Mouse (Mus musculus) limb, embryonic 14.5 days (tissue): Measurements from ENCODE around the gene Ifnab. TPM values are rescaled to one million over a fixed set of nuclear protein-coding genes. Genes with fewer than 3 reads are reported as not detected.

Experiments used
- ATAC-seq: fragments of 200-750 bp; cut with Nextera tagmentation; 2 replicates; pipeline ENCODE4 v1.8.0; 2017; ENCODE audit warnings: low read depth, moderate number of reproducible peaks, moderate TSS enrichment; ENCODE audit not compliant: low FRiP score
- DNase-seq: peaks from one replicate; pipeline ENCODE4 v3.0.0-alpha.2; 2015; ENCODE audit warnings: low spot score
- H3K27ac ChIP-seq: fragments of 300-500 bp; sonication (generic); replicated peaks from 2 replicates; pipeline ENCODE4 v1.5.1; 2014; ENCODE audit warnings: low read depth, mild to moderate bottlenecking, low read length, moderate library complexity, mixed read lengths
- H3K27me3 ChIP-seq: fragments of 300-500 bp; sonication (generic); 2 replicates; pipeline ENCODE4 v1.6.1; 2014; ENCODE audit warnings: low read length, mixed read lengths; ENCODE audit not compliant: control insufficient read depth, insufficient read depth
- H3K36me3 ChIP-seq: fragments of 300-500 bp; sonication (generic); 2 replicates; pipeline ENCODE4 v1.6.1; 2014; ENCODE audit warnings: mild to moderate bottlenecking, low read length, moderate library complexity, mixed read lengths; ENCODE audit not compliant: control insufficient read depth, insufficient read depth
- H3K4me1 ChIP-seq: fragments of 300-500 bp; sonication (generic); 2 replicates; pipeline ENCODE4 v1.6.1; 2014; ENCODE audit warnings: antibody characterized with exemption, low read length, mixed read lengths; ENCODE audit not compliant: control insufficient read depth, insufficient read depth
- H3K4me2 ChIP-seq: fragments of 300-500 bp; sonication (generic); replicated peaks from 2 replicates; pipeline ENCODE4 v1.6.1; 2014; ENCODE audit warnings: low read depth, mild to moderate bottlenecking, low read length, moderate library complexity; ENCODE audit not compliant: severe bottlenecking
- H3K4me3 ChIP-seq: fragments of 300-500 bp; sonication (generic); replicated peaks from 2 replicates; pipeline ENCODE4 v1.5.1; 2014; ENCODE audit warnings: low read length
- H3K9ac ChIP-seq: fragments of 300-500 bp; sonication (generic); 2 replicates; pipeline ENCODE4 v1.6.1; 2014; ENCODE audit warnings: mild to moderate bottlenecking, low read depth, low read length, moderate library complexity; ENCODE audit not compliant: severe bottlenecking
- H3K9me3 ChIP-seq: fragments of 300-500 bp; sonication (generic); 2 replicates; pipeline ENCODE4 v1.6.1; 2016; ENCODE audit warnings: low read length; ENCODE audit not compliant: control insufficient read depth
- POLR2A ChIP-seq: fragments of 200-500 bp; IDR thresholded peaks from 2 replicates; pipeline ENCODE4 v1.8.0; 2012; ENCODE audit warnings: inconsistent platforms, mild to moderate bottlenecking, moderate library complexity, borderline replicate concordance; ENCODE audit not compliant: insufficient read depth, insufficient read length; ENCODE audit errors: extremely low read depth
- WGBS: fragments of 180-500 bp; shearing (Covaris S2); extraction: QIAGEN DNeasy Blood & Tissue Kit; methylation state at CpG from one replicate; pipeline ENCODE4 v1.1.7; 2014; 5-methylcytosine and 5-hydroxymethylcytosine counted together
- polyA plus RNA-seq, 2 experiments: library from polyadenylated mRNA; depleted of rRNA in 1 of 2; stranded (reverse) in 1 of 2; unstranded in 1 of 2; fragments of >200 nt; fragmentation: Nextera tagmentation in 1 of 2; extraction: Ambion mirVana in 1 of 2; gene quantifications; 2 replicates each; pipeline versions ENCODE4 v1.2.1 to v1.2.3; 2012 to 2014

Ifnab gene
- polyA plus RNA-seq, 2 experiments, result not detected

DNA sequence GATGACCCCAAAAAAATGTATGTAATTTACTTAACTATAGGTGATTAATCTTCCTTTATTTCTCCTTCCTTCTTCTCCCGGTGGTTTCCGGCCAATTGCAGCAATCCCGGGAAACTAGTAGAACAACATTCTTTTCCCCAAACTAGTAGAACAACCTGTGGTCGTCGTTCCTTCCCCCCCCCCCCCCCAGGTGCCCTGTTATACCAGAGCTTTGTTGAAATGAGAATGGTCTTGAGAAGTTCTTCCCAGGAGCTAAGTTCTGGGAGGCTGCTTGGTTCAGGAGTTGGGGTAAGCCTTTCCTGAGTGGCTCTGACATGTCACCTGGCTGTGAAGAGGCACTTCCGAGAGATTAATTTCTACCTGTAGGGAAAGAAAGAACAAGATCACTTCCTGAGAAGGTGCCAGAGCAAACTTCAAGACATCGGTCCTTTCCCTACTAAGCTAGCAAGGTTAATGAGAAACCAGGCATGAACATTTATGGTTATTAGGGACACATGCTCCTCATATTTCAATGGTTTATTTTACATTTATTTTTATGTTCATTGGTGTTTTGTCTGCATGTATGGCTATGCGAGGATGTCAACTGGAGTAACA, 32.4 kb upstream of the Ifnab start:
- ATAC-seq (no peak), DNase-seq (no peak)
- Histone ChIP-seq H3K9ac (no peak overlapping the region), H3K36me3 (peaks cover 18% of the 10 kb centered on the region), H3K4me3 (no peak overlapping the region), H3K27ac (no peak overlapping the region), H3K4me1 (peaks cover 16% of the 10 kb centered on the region), H3K27me3 (no peaks in the 10 kb centered on the region), H3K9me3 (no peaks in the 10 kb centered on the region), H3K4me2 (no peak overlapping the region)
- no peak for TF ChIP-seq POLR2A
- WGBS, result 48% methylated on average over 8 of the region's 8 CpGs

- no peaks in the 10 kb centered on the region for H3K9me3 ChIP-seq
- peak within 1 kb of the TSS; percentile 98 for H3K27ac ChIP-seq
- DNase-seq (peak; percentile 97), ATAC-seq (peak; percentile 98)
- peaks cover 23% of the 10 kb centered on the region for H3K4me1 ChIP-seq
- H3K4me3 ChIP-seq, result peak within 1 kb of the TSS; percentile 98
- peak; percentile 64; the same call in 1 of the 2 replicates for TF ChIP-seq POLR2A
- peak within 1 kb of the TSS; percentile 99 for H3K9ac ChIP-seq
- H3K4me2 ChIP-seq, result peak within 1 kb of the TSS; percentile 89
- no peaks in the 10 kb centered on the region for H3K27me3 ChIP-seq
- H3K36me3 ChIP-seq, result peaks cover 26% of the 10 kb centered on the region
- 2% methylated on average over 66 of the region's 82 CpGs for WGBS
Observed at GRCm38 (mm10) chr4:88721791-88722721, 30.9 kb upstream of the Ifnab start, which contains the start of the genes Gm26566 and Klhl9. Gene Gm26566 (plus strand): TSS chr4:88721805. Gene Klhl9 (minus strand): TSS chr4:88722465.

DNA sequence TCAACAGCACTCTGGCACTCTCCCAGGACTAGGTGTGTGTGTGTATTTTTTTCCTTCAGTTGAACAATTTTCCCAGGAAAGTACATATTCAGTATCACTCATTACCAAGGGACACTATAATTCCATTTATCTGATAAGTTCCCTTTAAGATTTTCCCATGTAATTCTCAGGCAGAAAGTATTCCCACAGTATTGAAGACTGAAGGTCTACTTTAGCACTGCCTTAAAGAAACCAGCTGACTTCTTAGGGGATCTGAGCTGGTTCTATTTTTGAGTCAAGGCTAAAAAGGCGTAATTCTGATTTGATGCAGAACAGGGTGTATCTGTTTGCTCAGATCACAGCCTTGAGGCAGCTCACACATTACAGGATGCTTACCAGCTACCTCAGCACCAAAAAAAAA, 27.6 kb upstream of the Ifnab start:
- DNase-seq (no peak), ATAC-seq (no peak)
- 41% methylated on average over 1 of the region's 1 CpGs for WGBS
- Histone ChIP-seq H3K27me3 (no peaks in the 10 kb centered on the region), H3K27ac (no peak overlapping the region), H3K4me3 (peak overlapping the region; percentile 30), H3K36me3 (peaks cover 53% of the 10 kb centered on the region), H3K4me1 (peaks cover 23% of the 10 kb centered on the region), H3K9ac (0 out of 2 replicates have a peak overlapping the region, but pooled peaks have one; percentile 7), H3K4me2 (peak overlapping the region; percentile 57), H3K9me3 (no peaks in the 10 kb centered on the region)
- TF ChIP-seq POLR2A, result no peak

GRCm38 (mm10) chr4:88715059-88715458, 23.9 kb upstream of the Ifnab start:
- ATAC-seq (no peak), DNase-seq (peak; percentile 9)
- peaks cover 14% of the 10 kb centered on the region for H3K4me1 ChIP-seq
- H3K4me2 ChIP-seq, result no peak overlapping the region
- no peaks in the 10 kb centered on the region for H3K9me3 ChIP-seq
- no peak overlapping the region for H3K27ac ChIP-seq
- peaks cover 50% of the 10 kb centered on the region for H3K36me3 ChIP-seq
- H3K27me3 ChIP-seq, result no peaks in the 10 kb centered on the region
- H3K9ac ChIP-seq, result no peak overlapping the region
- no peak for TF ChIP-seq POLR2A
- no peak overlapping the region for H3K4me3 ChIP-seq

DNA sequence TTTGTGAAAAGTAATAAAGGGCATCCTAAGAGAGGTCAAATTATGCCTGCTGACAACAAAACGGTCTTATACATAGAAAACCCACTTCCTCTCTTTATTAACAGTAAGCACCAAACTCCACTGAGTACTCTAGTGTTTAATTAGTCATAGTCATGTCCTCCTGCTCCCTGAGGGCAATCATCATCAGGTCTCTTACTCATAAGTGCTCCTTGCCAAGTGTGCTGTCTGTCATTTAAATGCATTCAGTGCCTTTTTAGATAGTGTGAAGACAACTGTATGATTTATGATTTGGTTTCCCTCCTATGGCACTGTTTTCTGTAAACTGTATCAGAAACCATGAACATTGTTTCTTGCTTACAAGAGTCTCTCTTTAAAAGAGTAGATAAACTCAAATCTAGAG, 23.1 kb upstream of the Ifnab start:
- DNase-seq (peak; percentile 4), ATAC-seq (no peak)
- 72% methylated on average over 1 of the region's 1 CpGs for WGBS
- H3K4me1 ChIP-seq, result peaks cover 12% of the 10 kb centered on the region; the same call in 1 of the 2 replicates
- H3K36me3 ChIP-seq, result peaks cover 48% of the 10 kb centered on the region
- no peak for TF ChIP-seq POLR2A
- H3K27me3 ChIP-seq, result no peaks in the 10 kb centered on the region
- no peak overlapping the region for H3K9ac ChIP-seq
- no peak overlapping the region for H3K4me3 ChIP-seq
- no peaks in the 10 kb centered on the region for H3K9me3 ChIP-seq
- H3K4me2 ChIP-seq, result no peak overlapping the region
- H3K27ac ChIP-seq, result no peak overlapping the region
